Mouse (Mus musculus): ENCODE results near the gene Sprr2j-ps. TPM values are rescaled to one million over a fixed set of nuclear protein-coding genes. Genes with fewer than 3 reads are reported as not detected.

The Sprr2j-ps gene
- not detected in 2 replicates for polyA plus RNA-seq (2011; ENCODE audit: insufficient read depth, insufficient read length, low replicate concordance, missing spikeins)

GRCm38 (mm10) chr3:92417782-92418181, at the start of gene Sprr2j-ps:
Sprr2j-ps (plus strand) TSS chr3:92418082.
- H3K27ac ChIP-seq (ENCODE audit: control insufficient read depth, insufficient read depth, low read depth, low read length, poor library complexity): no peak within 1 kb of the TSS
- TF ChIP-seq CTCF (IDR thresholded peaks at IDR 0.05; ENCODE audit: control insufficient read depth, insufficient read depth, low read length): no peak
- no peak for TF ChIP-seq POLR2A (IDR thresholded peaks at IDR 0.05; ENCODE audit: borderline replicate concordance, control insufficient read depth, low read depth, low read length)
- WGBS: 84% methylated on average over 2 of the region's 2 CpGs
- no peak within 1 kb of the TSS for H3K4me3 ChIP-seq (replicated peaks; ENCODE audit: control insufficient read depth, low read depth, low read length)
- H3K4me1 ChIP-seq (ENCODE audit: control insufficient read depth, insufficient read depth, low read length): no peaks in the 10 kb centered on the region

- Histone ChIP-seq H3K4me1 (ENCODE audit: control insufficient read depth, insufficient read depth, low read length) (no peaks in the 10 kb centered on the region), H3K4me3 (replicated peaks; ENCODE audit: control insufficient read depth, low read depth, low read length) (no peak overlapping the region), H3K27ac (ENCODE audit: control insufficient read depth, insufficient read depth, low read depth, low read length, poor library complexity) (no peak overlapping the region)
- TF ChIP-seq CTCF (IDR thresholded peaks at IDR 0.05; ENCODE audit: control insufficient read depth, insufficient read depth, low read length) (no peak), POLR2A (IDR thresholded peaks at IDR 0.05; ENCODE audit: borderline replicate concordance, control insufficient read depth, low read depth, low read length) (no peak)
- 43% methylated on average over 2 of the region's 2 CpGs for WGBS
These were observed 44.3 kb upstream of the Sprr2j-ps start for GRCm38 (mm10) chr3:92373613-92374012.

- Histone ChIP-seq H3K4me1 (ENCODE audit: control insufficient read depth, insufficient read depth, low read length) (no peaks in the 10 kb centered on the region), H3K27ac (ENCODE audit: control insufficient read depth, insufficient read depth, low read depth, low read length, poor library complexity) (no peak within 1 kb of the TSS), H3K4me3 (replicated peaks; ENCODE audit: control insufficient read depth, low read depth, low read length) (no peak within 1 kb of the TSS)
- TF ChIP-seq CTCF (IDR thresholded peaks at IDR 0.05; ENCODE audit: control insufficient read depth, insufficient read depth, low read length) (no peak), POLR2A (IDR thresholded peaks at IDR 0.05; ENCODE audit: borderline replicate concordance, control insufficient read depth, low read depth, low read length) (no peak)
- 65% methylated on average over 1 of the region's 1 CpGs for WGBS
These were observed 32.5 kb upstream of the Sprr2j-ps start, which contains the start of gene Sprr2h for GRCm38 (mm10) chr3:92385385-92385784. Sprr2h (plus strand) TSS chr3:92385685.

- WGBS: 16% methylated on average over 1 of the region's 1 CpGs
- no peaks in the 10 kb centered on the region for H3K4me1 ChIP-seq (ENCODE audit: control insufficient read depth, insufficient read depth, low read length)
- TF ChIP-seq CTCF (IDR thresholded peaks at IDR 0.05; ENCODE audit: control insufficient read depth, insufficient read depth, low read length) (no peak), POLR2A (IDR thresholded peaks at IDR 0.05; ENCODE audit: borderline replicate concordance, control insufficient read depth, low read depth, low read length) (no peak)
- H3K27ac ChIP-seq (ENCODE audit: control insufficient read depth, insufficient read depth, low read depth, low read length, poor library complexity): no peak overlapping the region
- no peak overlapping the region for H3K4me3 ChIP-seq (replicated peaks; ENCODE audit: control insufficient read depth, low read depth, low read length)
These were observed 23.6 kb upstream of the Sprr2j-ps start for GRCm38 (mm10) chr3:92394301-92394700.

- Histone ChIP-seq H3K4me3 (replicated peaks; ENCODE audit: control insufficient read depth, low read depth, low read length) (no peak within 1 kb of the TSS), H3K4me1 (ENCODE audit: control insufficient read depth, insufficient read depth, low read length) (no peaks in the 10 kb centered on the region), H3K27ac (ENCODE audit: control insufficient read depth, insufficient read depth, low read depth, low read length, poor library complexity) (no peak within 1 kb of the TSS)
- WGBS: 75% methylated on average over 2 of the region's 2 CpGs
- TF ChIP-seq CTCF (IDR thresholded peaks at IDR 0.05; ENCODE audit: control insufficient read depth, insufficient read depth, low read length) (no peak), POLR2A (IDR thresholded peaks at IDR 0.05; ENCODE audit: borderline replicate concordance, control insufficient read depth, low read depth, low read length) (no peak)
These were observed 10.2 kb upstream of the Sprr2j-ps start, which contains the start of gene Sprr2i for GRCm38 (mm10) chr3:92407691-92408090. Sprr2i (plus strand) TSS chr3:92407991.

GRCm38 (mm10) chr3:92429323-92429722, 11.4 kb downstream of the Sprr2j-ps start, which contains the start of gene Gm9774:
Gm9774 (minus strand) TSS chr3:92429423.
- Histone ChIP-seq H3K4me1 (ENCODE audit: control insufficient read depth, insufficient read depth, low read length) (no peaks in the 10 kb centered on the region), H3K27ac (ENCODE audit: control insufficient read depth, insufficient read depth, low read depth, low read length, poor library complexity) (no peak within 1 kb of the TSS), H3K4me3 (replicated peaks; ENCODE audit: control insufficient read depth, low read depth, low read length) (no peak within 1 kb of the TSS)
- 86% methylated on average over 6 of the region's 6 CpGs for WGBS
- TF ChIP-seq POLR2A (IDR thresholded peaks at IDR 0.05; ENCODE audit: borderline replicate concordance, control insufficient read depth, low read depth, low read length): no peak
- TF ChIP-seq CTCF (IDR thresholded peaks at IDR 0.05; ENCODE audit: control insufficient read depth, insufficient read depth, low read length): no peak

- WGBS: 75% methylated on average over 2 of the region's 2 CpGs
- H3K27ac ChIP-seq (ENCODE audit: control insufficient read depth, insufficient read depth, low read depth, low read length, poor library complexity): no peak within 1 kb of the TSS
These were observed 14.4 kb downstream of the Sprr2j-ps start, which contains the start of gene Sprr2k for GRCm38 (mm10) chr3:92432282-92432681. Sprr2k (plus strand) TSS chr3:92432582.

GRCm38 (mm10) chr3:92438689-92439088, 20.8 kb downstream of the Sprr2j-ps start, which contains the start of gene Sprr1b:
Sprr1b (minus strand) TSS chr3:92438789.
- 84% methylated on average over 3 of the region's 3 CpGs for WGBS
- TF ChIP-seq CTCF (IDR thresholded peaks at IDR 0.05; ENCODE audit: control insufficient read depth, insufficient read depth, low read length) (no peak), POLR2A (IDR thresholded peaks at IDR 0.05; ENCODE audit: borderline replicate concordance, control insufficient read depth, low read depth, low read length) (no peak)
- Histone ChIP-seq H3K4me1 (ENCODE audit: control insufficient read depth, insufficient read depth, low read length) (no peaks in the 10 kb centered on the region), H3K4me3 (replicated peaks; ENCODE audit: control insufficient read depth, low read depth, low read length) (no peak within 1 kb of the TSS), H3K27ac (ENCODE audit: control insufficient read depth, insufficient read depth, low read depth, low read length, poor library complexity) (no peak within 1 kb of the TSS)

More at GRCm38 (mm10) chr3:92432282-92432681, 14.4 kb downstream of the Sprr2j-ps start, which contains the start of gene Sprr2k:
- TF ChIP-seq POLR2A (IDR thresholded peaks at IDR 0.05; ENCODE audit: borderline replicate concordance, control insufficient read depth, low read depth, low read length) (no peak), CTCF (IDR thresholded peaks at IDR 0.05; ENCODE audit: control insufficient read depth, insufficient read depth, low read length) (no peak)
- no peaks in the 10 kb centered on the region for H3K4me1 ChIP-seq (ENCODE audit: control insufficient read depth, insufficient read depth, low read length)
- H3K4me3 ChIP-seq (replicated peaks; ENCODE audit: control insufficient read depth, low read depth, low read length): no peak within 1 kb of the TSS
